Mouse (Mus musculus): ENCODE data around the gene St3gal5.

Gene St3gal5

DNA sequence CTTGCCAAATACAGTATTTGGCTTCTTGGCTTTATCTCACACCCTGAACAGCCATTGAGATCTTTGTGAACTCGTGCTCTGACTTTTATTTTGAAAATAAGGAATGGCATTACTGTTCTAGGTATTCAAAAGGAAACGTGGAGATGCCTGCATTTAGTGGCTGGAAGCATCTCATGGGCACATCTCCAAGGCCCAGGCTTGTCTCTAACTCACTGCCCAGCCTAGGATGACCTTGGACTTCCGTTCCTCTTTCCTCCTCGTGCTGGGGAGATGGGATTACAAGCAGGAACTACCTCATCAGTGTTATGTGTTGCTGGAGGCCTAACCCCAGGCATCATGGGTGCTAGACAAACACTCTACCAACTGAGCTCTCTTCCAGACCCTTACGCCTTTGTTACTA, 105.9 kb downstream of the St3gal5 start:
- DNase-seq (ENCODE audit: low spot score in 2 of 2) = no peak

Measured in frontal cortex, postnatal 25 days (tissue).